Mouse (Mus musculus) spleen, adult 12 weeks (tissue): ENCODE results near the gene Clvs2.

Experiments used
- DNase-seq: peaks from one replicate; pipeline ENCODE4 v3.0.0; 2022; ENCODE audit warnings: low spot score

Gene Clvs2

GRCm38 (mm10) chr10:33624131-33624879, at the start of gene Clvs2:
Gene Clvs2 (minus strand): TSS chr10:33624769.
- no peak for DNase-seq

- DNase-seq: no peak
Measured at GRCm38 (mm10) chr10:33653142-33653541, 28.6 kb upstream of the Clvs2 start.

GRCm38 (mm10) chr10:33623577-33623991, 985 bp downstream of the Clvs2 start:
- no peak for DNase-seq

- DNase-seq: no peak
Measured at GRCm38 (mm10) chr10:33622700-33623099, 1.9 kb downstream of the Clvs2 start.

- DNase-seq: no peak
Measured at GRCm38 (mm10) chr10:33616207-33616606, 8.4 kb downstream of the Clvs2 start.

GRCm38 (mm10) chr10:33613197-33613596, 11.4 kb downstream of the Clvs2 start:
- DNase-seq: no peak

GRCm38 (mm10) chr10:33592732-33593131, 31.8 kb downstream of the Clvs2 start:
- DNase-seq: no peak

- DNase-seq: no peak
Measured at GRCm38 (mm10) chr10:33588800-33589199, 35.8 kb downstream of the Clvs2 start.

- no peak for DNase-seq
Measured at GRCm38 (mm10) chr10:33587118-33587517, 37.5 kb downstream of the Clvs2 start.

- no peak for DNase-seq
Measured at GRCm38 (mm10) chr10:33558081-33558480, 66.5 kb downstream of the Clvs2 start.

GRCm38 (mm10) chr10:33540331-33540730, 84.2 kb downstream of the Clvs2 start:
- DNase-seq: no peak
